Mouse (Mus musculus): ENCODE results near the gene Scyl1.

Gene Scyl1

DNA sequence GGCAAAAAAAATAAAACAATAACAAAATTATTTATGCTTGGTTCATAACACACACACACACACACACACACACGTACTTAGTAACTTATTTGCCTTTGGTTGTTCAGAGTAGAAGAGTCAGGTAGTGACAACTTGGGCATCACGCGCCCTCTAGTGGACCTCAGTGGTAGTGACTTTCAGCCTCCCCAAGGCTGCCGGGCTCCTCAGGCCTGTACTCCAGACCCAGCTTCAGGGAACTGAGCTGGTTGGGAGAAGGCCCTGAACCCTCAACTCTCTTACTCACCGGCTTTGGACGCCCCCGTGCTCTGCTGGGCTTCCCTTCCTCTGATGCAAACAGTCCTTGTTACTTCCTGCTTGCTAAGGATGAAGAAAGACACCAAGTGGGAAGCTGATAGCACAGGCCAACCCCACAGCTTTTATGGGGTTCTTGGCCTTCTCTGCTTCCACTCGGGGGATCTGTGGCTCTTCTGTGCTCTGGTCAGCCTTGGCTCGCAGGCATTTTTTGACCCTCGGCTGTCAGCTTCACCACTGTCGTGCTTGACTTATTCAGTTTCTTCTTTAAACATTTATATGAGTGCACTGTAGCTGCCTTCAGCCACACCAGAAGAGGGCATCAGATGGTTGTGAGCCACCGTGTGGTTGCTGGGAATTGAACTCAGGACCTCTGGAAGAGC lies 15.4 kb upstream of the Scyl1 start:
- peak; percentile 87 for DNase-seq

GRCm38 (mm10) chr19:5784958-5785577 lies 13.8 kb upstream of the Scyl1 start:
- peak; percentile 37 for DNase-seq

- DNase-seq = no peak
Measured at GRCm38 (mm10) chr19:5782121-5782520, 10.9 kb upstream of the Scyl1 start.

GRCm38 (mm10) chr19:5781532-5781931 lies 10.3 kb upstream of the Scyl1 start:
- no peak for DNase-seq

GRCm38 (mm10) chr19:5780203-5780602 lies 9.0 kb upstream of the Scyl1 start:
- peak; percentile 62 for DNase-seq

DNA sequence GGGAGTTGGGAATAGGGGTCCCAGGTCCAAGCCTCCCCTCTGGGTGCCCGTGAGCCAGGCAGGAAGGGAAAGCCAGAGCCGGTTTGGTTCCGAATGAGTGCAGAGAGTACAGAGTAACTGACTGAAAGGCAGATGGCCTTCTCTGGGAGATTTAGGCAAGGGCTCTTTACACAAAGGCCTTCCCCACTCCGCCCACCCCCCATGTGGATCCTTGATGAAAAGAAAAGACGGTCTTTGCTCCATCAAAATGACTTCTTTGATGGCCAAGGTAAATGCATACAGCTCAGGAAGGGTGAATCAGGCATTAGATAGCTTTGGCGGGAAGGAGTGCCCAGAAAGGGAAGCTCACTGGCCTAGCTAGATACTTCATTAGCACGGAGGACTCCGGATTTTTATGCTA lies 7.1 kb upstream of the Scyl1 start:
- DNase-seq = no peak

GRCm38 (mm10) chr19:5777387-5778032 lies 6.3 kb upstream of the Scyl1 start:
- no peak for DNase-seq

GRCm38 (mm10) chr19:5770311-5770710 lies 908 bp downstream of the Scyl1 start:
- no peak for DNase-seq

GRCm38 (mm10) chr19:5767271-5767670 lies 3.9 kb downstream of the Scyl1 start:
- no peak for DNase-seq

GRCm38 (mm10) chr19:5763163-5763562 lies 8.1 kb downstream of the Scyl1 start:
- DNase-seq = no peak

DNA sequence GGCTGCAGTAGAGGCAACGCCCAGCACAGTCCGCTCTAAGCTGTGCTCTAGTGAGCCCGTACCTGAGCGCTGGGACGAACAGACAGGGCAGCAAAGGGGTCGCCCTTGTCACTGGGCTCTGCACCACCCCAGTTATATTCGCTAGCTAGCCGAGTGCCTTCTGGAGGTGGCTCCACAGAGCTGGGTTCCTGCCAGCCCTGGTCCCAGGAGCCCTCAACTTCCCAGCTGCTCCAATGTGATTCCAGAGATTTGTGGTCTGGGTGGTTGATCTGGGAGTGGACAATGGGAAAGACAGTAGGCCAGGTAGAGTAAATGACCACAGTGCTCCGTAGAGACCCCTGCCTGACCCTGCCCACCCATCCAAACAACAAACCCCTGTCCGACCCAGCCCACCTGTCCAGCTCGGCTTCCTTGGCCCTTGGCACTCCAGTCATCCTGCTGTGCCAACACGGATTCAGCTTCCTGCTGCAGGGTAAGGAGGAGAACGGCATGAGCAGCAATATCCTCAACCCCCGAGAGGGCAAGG lies 12.3 kb downstream of the Scyl1 start:
- no peak for DNase-seq

GRCm38 (mm10) chr19:5756991-5757636 lies 14.1 kb downstream of the Scyl1 start:
- peak; percentile 44 for DNase-seq

- DNase-seq = peak; percentile 48
Measured at GRCm38 (mm10) chr19:5756321-5756985, 14.8 kb downstream of the Scyl1 start.

DNA sequence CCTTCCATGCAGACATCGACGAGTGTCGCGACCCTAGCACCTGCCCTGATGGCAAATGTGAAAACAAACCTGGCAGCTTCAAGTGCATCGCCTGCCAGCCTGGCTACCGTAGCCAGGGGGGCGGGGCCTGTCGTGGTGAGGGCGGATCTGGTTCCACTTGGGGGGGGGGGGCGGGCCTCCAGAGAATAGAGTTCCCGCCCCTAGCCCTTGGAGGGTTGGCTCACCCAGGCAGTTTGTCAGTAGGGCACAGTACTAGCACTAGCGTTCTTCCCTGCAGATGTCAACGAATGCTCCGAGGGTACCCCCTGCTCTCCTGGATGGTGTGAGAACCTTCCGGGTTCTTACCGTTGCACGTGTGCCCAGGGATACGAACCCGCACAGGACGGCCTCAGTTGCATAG lies 19.5 kb downstream of the Scyl1 start:
- DNase-seq = peak; percentile 54

DNA sequence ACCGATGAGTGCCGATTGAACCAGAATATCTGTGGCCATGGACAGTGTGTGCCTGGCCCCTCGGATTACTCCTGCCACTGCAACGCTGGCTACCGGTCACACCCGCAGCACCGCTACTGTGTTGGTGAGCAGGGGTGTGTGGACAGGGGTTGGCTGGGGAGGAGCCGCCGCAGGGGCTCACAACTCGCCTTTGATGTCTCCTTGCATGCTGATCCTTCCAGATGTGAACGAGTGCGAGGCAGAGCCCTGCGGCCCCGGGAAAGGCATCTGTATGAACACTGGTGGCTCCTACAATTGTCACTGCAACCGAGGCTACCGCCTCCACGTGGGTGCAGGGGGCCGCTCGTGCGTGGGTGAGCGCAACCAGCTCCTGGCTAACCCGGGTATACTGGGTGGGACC lies 20.3 kb downstream of the Scyl1 start:
- no peak for DNase-seq

GRCm38 (mm10) chr19:5749476-5749875 lies 21.7 kb downstream of the Scyl1 start:
- no peak for DNase-seq

DNA sequence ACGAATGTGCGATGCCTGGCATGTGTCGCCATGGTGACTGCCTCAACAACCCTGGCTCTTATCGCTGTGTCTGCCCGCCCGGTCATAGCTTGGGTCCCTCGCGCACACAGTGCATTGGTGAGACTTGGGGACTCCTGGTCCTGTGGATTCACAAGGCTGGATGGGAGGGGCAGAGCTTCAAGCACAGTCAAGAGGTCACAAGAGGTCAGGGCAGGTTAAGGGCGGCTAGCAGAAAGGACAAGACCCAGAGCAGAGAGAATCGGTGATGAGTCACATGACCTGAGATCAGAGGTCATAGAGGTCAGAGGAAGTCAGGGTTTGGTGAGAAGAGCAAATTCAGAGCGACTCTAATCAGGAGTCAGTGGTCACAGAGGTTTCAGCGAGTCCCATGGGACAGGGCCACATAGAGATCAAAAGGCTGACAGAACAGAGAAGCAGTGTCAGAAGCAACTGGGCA lies 24.3 kb downstream of the Scyl1 start:
- no peak for DNase-seq

GRCm38 (mm10) chr19:5745756-5746710 lies 25.2 kb downstream of the Scyl1 start:
- peak; percentile 52 for DNase-seq

- DNase-seq = no peak
Measured at GRCm38 (mm10) chr19:5743576-5743975, 27.6 kb downstream of the Scyl1 start.

DNA sequence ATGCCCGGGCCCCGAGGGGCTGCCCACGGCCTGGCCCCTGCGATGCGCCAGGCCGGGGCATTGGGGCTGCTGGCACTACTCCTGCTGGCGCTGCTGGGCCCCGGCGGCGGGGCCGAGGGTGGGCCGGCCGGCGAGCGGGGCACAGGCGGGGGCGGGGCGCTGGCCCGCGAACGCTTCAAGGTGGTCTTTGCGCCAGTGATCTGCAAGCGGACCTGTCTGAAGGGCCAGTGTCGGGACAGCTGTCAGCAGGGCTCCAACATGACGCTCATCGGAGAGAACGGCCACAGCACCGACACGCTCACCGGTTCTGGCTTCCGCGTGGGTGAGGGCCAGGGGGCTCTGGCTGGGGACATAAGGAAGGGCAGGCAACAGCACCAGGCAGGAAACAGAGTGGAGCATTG lies 29.0 kb downstream of the Scyl1 start:
- DNase-seq = no peak

- DNase-seq = peak; percentile 81
Measured at GRCm38 (mm10) chr19:5741641-5742240, 29.5 kb downstream of the Scyl1 start.

Measured in retina, postnatal 1 day (tissue).